Mouse (Mus musculus) hindbrain, embryonic 16.5 days (tissue): ENCODE results near the gene Tymp. TPM values are rescaled to one million over a fixed set of nuclear protein-coding genes. Genes with fewer than 3 reads are reported as not detected.
A peak's percentile ranks its signal among the peaks of the same experiment; 100 is the strongest.

Source experiments
- ATAC-seq: fragments of 200-750 bp; cut with Nextera tagmentation; 2 replicates; pipeline ENCODE4 v1.8.0; 2017; ENCODE audit warnings: moderate TSS enrichment, moderate library complexity
- H3K27ac ChIP-seq: fragments of 300-500 bp; sonication (generic); 2 replicates; pipeline ENCODE4 v1.5.1; 2014; ENCODE audit warnings: low read depth, mild to moderate bottlenecking, control low read depth, low read length, moderate library complexity
- H3K27me3 ChIP-seq: fragments of 300-500 bp; sonication (generic); replicated peaks from 2 replicates; pipeline ENCODE4 v1.6.1; 2014; ENCODE audit warnings: low read length; ENCODE audit not compliant: control insufficient read depth, insufficient read depth
- H3K36me3 ChIP-seq: fragments of 300-500 bp; sonication (generic); 2 replicates; pipeline ENCODE4 v1.6.1; 2014; ENCODE audit warnings: mild to moderate bottlenecking, low read length, moderate library complexity, mixed read lengths; ENCODE audit not compliant: control insufficient read depth, insufficient read depth
- H3K4me1 ChIP-seq: fragments of 300-500 bp; sonication (generic); 2 replicates; pipeline ENCODE4 v1.6.1; 2014; ENCODE audit warnings: low read depth, low read length; ENCODE audit not compliant: control insufficient read depth, insufficient read depth
- H3K4me2 ChIP-seq: fragments of 300-500 bp; sonication (generic); 2 replicates; pipeline ENCODE4 v1.6.1; 2014; ENCODE audit warnings: mild to moderate bottlenecking, low read length, control low read depth, moderate library complexity
- H3K4me3 ChIP-seq: fragments of 300-500 bp; sonication (generic); 2 replicates; pipeline ENCODE4 v1.5.1; 2014; ENCODE audit warnings: mild to moderate bottlenecking, low read length, control low read depth, moderate library complexity
- H3K9ac ChIP-seq: fragments of 300-500 bp; sonication (generic); 2 replicates; pipeline ENCODE4 v1.6.1; 2014; ENCODE audit warnings: low read depth, mild to moderate bottlenecking, control low read depth, low read length, moderate library complexity
- H3K9me3 ChIP-seq: fragments of 300-500 bp; sonication (generic); 2 replicates; pipeline ENCODE4 v1.6.1; 2014; ENCODE audit warnings: mild to moderate bottlenecking, low read length, moderate library complexity; ENCODE audit not compliant: control insufficient read depth
- WGBS: fragments of 180-500 bp; shearing (Covaris S2); extraction: QIAGEN DNeasy Blood & Tissue Kit; methylation state at CpG from one replicate; pipeline ENCODE4 v1.1.7; 2014; 5-methylcytosine and 5-hydroxymethylcytosine counted together
- polyA plus RNA-seq: library from polyadenylated mRNA; unstranded; fragments of >200 nt; fragmentation: Nextera tagmentation; extraction: Ambion mirVana; gene quantifications from 2 replicates; pipeline ENCODE4 v1.2.1, GENCODE M21; 2015

Gene Tymp
- polyA plus RNA-seq, 1 experiment from 2014 or later: 2.6 TPM

GRCm38 (mm10) chr15:89399716-89400115, 22.9 kb upstream of the Tymp start:
- H3K9me3 ChIP-seq: no peaks in the 10 kb centered on the region
- 76% methylated on average over 1 of the region's 1 CpGs for WGBS
- no peak for ATAC-seq
- no peak overlapping the region for H3K4me3 ChIP-seq
- H3K4me1 ChIP-seq: no peaks in the 10 kb centered on the region
- no peaks in the 10 kb centered on the region for H3K36me3 ChIP-seq
- H3K4me2 ChIP-seq: no peak overlapping the region
- H3K27me3 ChIP-seq: no peaks in the 10 kb centered on the region
- no peak overlapping the region for H3K27ac ChIP-seq
- H3K9ac ChIP-seq: no peak overlapping the region

GRCm38 (mm10) chr15:89398146-89398545, 21.3 kb upstream of the Tymp start:
- 82% methylated on average over 2 of the region's 2 CpGs for WGBS
- ATAC-seq: no peak
- no peaks in the 10 kb centered on the region for H3K9me3 ChIP-seq
- no peaks in the 10 kb centered on the region for H3K4me1 ChIP-seq
- H3K36me3 ChIP-seq: no peaks in the 10 kb centered on the region
- H3K9ac ChIP-seq: no peak overlapping the region
- no peaks in the 10 kb centered on the region for H3K27me3 ChIP-seq
- no peak overlapping the region for H3K4me3 ChIP-seq
- H3K27ac ChIP-seq: no peak overlapping the region
- no peak overlapping the region for H3K4me2 ChIP-seq

GRCm38 (mm10) chr15:89396883-89397282, 20.0 kb upstream of the Tymp start:
- no peaks in the 10 kb centered on the region for H3K36me3 ChIP-seq
- WGBS: 89% methylated on average over 4 of the region's 4 CpGs
- H3K27me3 ChIP-seq: no peaks in the 10 kb centered on the region
- H3K4me1 ChIP-seq: no peaks in the 10 kb centered on the region
- ATAC-seq: no peak
- no peak overlapping the region for H3K9ac ChIP-seq
- H3K4me2 ChIP-seq: no peak overlapping the region
- no peak overlapping the region for H3K4me3 ChIP-seq
- H3K27ac ChIP-seq: no peak overlapping the region
- H3K9me3 ChIP-seq: no peaks in the 10 kb centered on the region

- Histone ChIP-seq H3K36me3 (no peaks in the 10 kb centered on the region), H3K4me3 (no peak overlapping the region), H3K9me3 (no peaks in the 10 kb centered on the region), H3K27ac (no peak overlapping the region), H3K9ac (no peak overlapping the region), H3K27me3 (no peaks in the 10 kb centered on the region), H3K4me2 (no peak overlapping the region), H3K4me1 (no peaks in the 10 kb centered on the region)
- 92% methylated on average over 10 of the region's 10 CpGs for WGBS
- no peak for ATAC-seq
These were observed 13.2 kb upstream of the Tymp start for GRCm38 (mm10) chr15:89390081-89390480.

- WGBS: 49% methylated on average over 12 of the region's 12 CpGs
- Histone ChIP-seq H3K4me3 (no peak overlapping the region), H3K27me3 (peaks cover 2% of the 10 kb centered on the region; the same call in 1 of the 2 replicates), H3K9ac (no peak overlapping the region), H3K4me1 (no peaks in the 10 kb centered on the region), H3K4me2 (no peak overlapping the region), H3K9me3 (no peaks in the 10 kb centered on the region), H3K36me3 (no peaks in the 10 kb centered on the region), H3K27ac (no peak overlapping the region)
- no peak for ATAC-seq
These were observed 10.3 kb upstream of the Tymp start for GRCm38 (mm10) chr15:89387127-89387526.

- peaks cover 6% of the 10 kb centered on the region for H3K27me3 ChIP-seq
- no peak within 1 kb of the TSS for H3K4me3 ChIP-seq
- no peak for ATAC-seq
- H3K9ac ChIP-seq: no peak within 1 kb of the TSS
- H3K4me1 ChIP-seq: no peaks in the 10 kb centered on the region
- H3K9me3 ChIP-seq: no peaks in the 10 kb centered on the region
- WGBS: 93% methylated on average over 7 of the region's 7 CpGs
- H3K4me2 ChIP-seq: no peak within 1 kb of the TSS
- no peaks in the 10 kb centered on the region for H3K36me3 ChIP-seq
- H3K27ac ChIP-seq: no peak within 1 kb of the TSS
These were observed 7.8 kb upstream of the Tymp start, which contains the start of gene Klhdc7b for GRCm38 (mm10) chr15:89384617-89385016. TSS of gene Klhdc7b (plus strand) at chr15:89384917.

GRCm38 (mm10) chr15:89379429-89379828, 2.6 kb upstream of the Tymp start:
- H3K4me2 ChIP-seq: peak overlapping the region; percentile 63
- peaks cover 30% of the 10 kb centered on the region for H3K27me3 ChIP-seq
- H3K9me3 ChIP-seq: no peaks in the 10 kb centered on the region
- no peak overlapping the region for H3K27ac ChIP-seq
- H3K36me3 ChIP-seq: no peaks in the 10 kb centered on the region
- peak overlapping the region; percentile 35 for H3K4me3 ChIP-seq
- peak overlapping the region; percentile 52 for H3K9ac ChIP-seq
- 12% methylated on average over 10 of the region's 10 CpGs for WGBS
- H3K4me1 ChIP-seq: peaks cover 16% of the 10 kb centered on the region
- ATAC-seq: no peak

- H3K4me3 ChIP-seq: peak within 1 kb of the TSS; percentile 35
- no peak for ATAC-seq
- 2% methylated on average over 29 of the region's 33 CpGs for WGBS
These were observed 2.1 kb upstream of the Tymp start, which contains the start of gene Odf3b for GRCm38 (mm10) chr15:89378831-89379401. TSS of gene Odf3b (minus strand) at chr15:89379282.

GRCm38 (mm10) chr15:89377938-89378828, 1.3 kb upstream of the Tymp start:
- H3K27ac ChIP-seq: no peak overlapping the region
- H3K4me2 ChIP-seq: peak overlapping the region; percentile 63
- H3K4me3 ChIP-seq: peak overlapping the region; percentile 35
- H3K9me3 ChIP-seq: no peaks in the 10 kb centered on the region
- H3K27me3 ChIP-seq: peaks cover 30% of the 10 kb centered on the region
- no peaks in the 10 kb centered on the region for H3K36me3 ChIP-seq
- H3K9ac ChIP-seq: peak overlapping the region; percentile 52
- H3K4me1 ChIP-seq: peaks cover 21% of the 10 kb centered on the region
- ATAC-seq: no peak
- 13% methylated on average over 41 of the region's 46 CpGs for WGBS

More at GRCm38 (mm10) chr15:89378831-89379401, 2.1 kb upstream of the Tymp start, which contains the start of gene Odf3b:
- H3K4me2 ChIP-seq: peak within 1 kb of the TSS; percentile 63
- no peaks in the 10 kb centered on the region for H3K9me3 ChIP-seq
- H3K36me3 ChIP-seq: no peaks in the 10 kb centered on the region
- peak within 1 kb of the TSS; percentile 52 for H3K9ac ChIP-seq
- peaks cover 30% of the 10 kb centered on the region for H3K27me3 ChIP-seq
- no peak within 1 kb of the TSS for H3K27ac ChIP-seq
- peaks cover 20% of the 10 kb centered on the region for H3K4me1 ChIP-seq
